Mouse (Mus musculus) kidney, adult 2 months (tissue): ENCODE results near the gene Fam186a.

ENCODE experiments used
- CTCF ChIP-seq: fragments of 200-500 bp; conservative IDR thresholded peaks from 2 replicates; pipeline ENCODE4 v1.5.1; 2011; ENCODE audit warnings: low read depth, mild to moderate bottlenecking, control low read depth, low read length, moderate library complexity, mixed read lengths; ENCODE audit not compliant: insufficient read depth, insufficient read length
- POLR2A ChIP-seq: fragments of 200-500 bp; IDR thresholded peaks from one replicate; pipeline ENCODE4 v1.6.1; 2011; ENCODE audit warnings: low read depth, low read length, control low read depth

DNA sequence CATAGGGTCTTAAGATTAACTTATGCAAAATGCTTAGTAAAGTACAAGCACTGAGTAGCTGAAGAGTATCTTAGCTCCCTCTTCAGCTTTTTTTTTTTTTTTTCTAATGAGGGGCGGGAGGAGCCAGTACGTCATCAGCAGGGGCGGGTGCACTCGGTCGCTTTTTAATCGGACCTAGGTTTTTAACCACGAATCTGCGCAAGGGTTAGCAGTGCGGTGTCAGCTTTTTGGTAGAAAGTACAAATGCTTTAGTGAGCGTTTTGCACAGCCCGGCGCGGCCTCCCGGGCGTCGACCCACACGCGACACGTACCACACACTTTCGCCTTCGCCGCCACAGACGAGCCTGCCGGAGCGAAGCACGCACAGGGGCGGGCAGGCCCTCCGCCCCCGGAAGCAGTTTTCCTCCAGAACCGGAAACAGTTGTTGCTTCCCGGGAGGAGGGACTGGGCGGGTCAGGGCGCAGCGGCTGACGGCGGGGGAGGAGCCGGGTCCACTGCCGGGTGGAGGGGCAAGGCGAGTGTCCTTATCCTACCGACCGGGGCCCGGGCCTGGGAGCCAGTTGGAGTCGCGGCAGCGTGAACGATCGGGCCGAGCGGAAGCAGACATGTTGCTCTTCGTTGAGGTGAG, 5.6 kb upstream of the Fam186a start:
- TF ChIP-seq CTCF (no peak), POLR2A (no peak)
